Mouse (Mus musculus) layer of hippocampus, postnatal 14 days (tissue): Measurements from ENCODE around the gene Lrp3. TPM values are rescaled to one million over a fixed set of nuclear protein-coding genes. Genes with fewer than 3 reads are reported as not detected.

Experiments
- total RNA-seq, 2 experiments: library from RNA; stranded (reverse); gene quantifications; 2 replicates each; pipeline ENCODE4 v1.2.3; 2021

Lrp3 gene
- total RNA-seq, 2 experiments from 2014 or later, result 75.0 to 75.7 TPM

Other genes with a start within 250 kb of the Lrp3 start
- gene Cebpg, start 158.9 kb downstream of the Lrp3 start, total RNA-seq, result 10 to 100 TPM; 27.0 to 28.5 TPM
- 10 to 100 TPM; 16.4 to 16.9 TPM for gene Cebpa, start 96.2 kb downstream of the Lrp3 start, total RNA-seq
- 10 to 100 TPM; 54.5 to 63.4 TPM for gene Slc7a10, start 29.1 kb downstream of the Lrp3 start, total RNA-seq
- 10 to 100 TPM; 24.3 to 25.9 TPM for gene Gpatch1, start 102.9 kb upstream of the Lrp3 start, total RNA-seq
- gene Rhpn2, start 118.7 kb upstream of the Lrp3 start, total RNA-seq, result 1 to 10 TPM; 2.8 to 3.8 TPM
- gene Faap24, start 181.3 kb upstream of the Lrp3 start, total RNA-seq, result 1 to 10 TPM; 7.1 to 7.2 TPM
- 10 to 100 TPM; 19.4 to 20.5 TPM for gene Cep89, start 181.5 kb upstream of the Lrp3 start, total RNA-seq
- not detected for gene Slc7a9, start 233.3 kb upstream of the Lrp3 start, total RNA-seq